Mouse (Mus musculus): Measurements from ENCODE around the gene Hist1h2be. TPM values are rescaled to one million over a fixed set of nuclear protein-coding genes. Genes with fewer than 3 reads are reported as not detected.
"Not testable (repeated sequence)": the region's sequence is repeated elsewhere in the genome, so short reads cannot be mapped to it uniquely, and the experiment has no call there.

Hist1h2be gene
- polyA plus RNA-seq, 1 experiment from 2014 or later: 1.6 TPM

- H3K4me2 ChIP-seq: peak overlapping the region; percentile 74
- H3K4me3 ChIP-seq: peak overlapping the region; percentile 59
- no peaks in the 10 kb centered on the region for H3K27me3 ChIP-seq
- peak overlapping the region; percentile 55; the same call in 1 of the 2 replicates for H3K9ac ChIP-seq
- ATAC-seq (ENCODE audit: low read depth): no peak
- H3K9me3 ChIP-seq: no peaks in the 10 kb centered on the region
- H3K4me1 ChIP-seq (replicated peaks): peaks cover 42% of the 10 kb centered on the region
- 21% methylated on average over 7 of the region's 7 CpGs for WGBS
- no peak overlapping the region for H3K27ac ChIP-seq (replicated peaks)
- no peaks in the 10 kb centered on the region for H3K36me3 ChIP-seq
These were observed 84.7 kb downstream of the Hist1h2be start for GRCm38 (mm10) chr13:23536076-23536822.

- H3K27me3 ChIP-seq, H3K9me3 ChIP-seq, H3K36me3 ChIP-seq: not testable (repeated sequence)
- ATAC-seq (ENCODE audit: low read depth): peak; percentile 89
- H3K9ac ChIP-seq: peak within 1 kb of the TSS; percentile 61
- H3K4me1 ChIP-seq (replicated peaks): peaks cover 42% of the 10 kb centered on the region
- WGBS: under 1% methylated on average over 53 of the region's 62 CpGs
- peak within 1 kb of the TSS; percentile 74 for H3K27ac ChIP-seq (replicated peaks)
- peak within 1 kb of the TSS; percentile 59 for H3K4me3 ChIP-seq
- peak within 1 kb of the TSS; percentile 74 for H3K4me2 ChIP-seq
These were observed 85.5 kb downstream of the Hist1h2be start, which contains the start of gene Hist1h3g for GRCm38 (mm10) chr13:23535137-23536075. Gene Hist1h3g, plus strand, starts transcription at chr13:23535422.

- Histone ChIP-seq H3K4me3 (peak overlapping the region; percentile 59), H3K9ac (peak overlapping the region; percentile 61), H3K27me3 (no peaks in the 10 kb centered on the region), H3K4me1 (replicated peaks) (peaks cover 48% of the 10 kb centered on the region), H3K4me2 (peak overlapping the region; percentile 74), H3K36me3 (no peaks in the 10 kb centered on the region), H3K27ac (replicated peaks) (peak overlapping the region; percentile 74), H3K9me3 (no peaks in the 10 kb centered on the region)
- ATAC-seq (ENCODE audit: low read depth): no peak
- WGBS: under 1% methylated on average over 15 of the region's 15 CpGs
These were observed 86.4 kb downstream of the Hist1h2be start for GRCm38 (mm10) chr13:23534368-23535131.

Small RNA genes within 50 kb of the gene (microRNA-seq; reads per million reads assigned to microRNA genes)
- gene Gm44297 (not detected), gene Gm44359 (not detected), gene Gm44394 (not detected)

Other genes starting within 250 kb of the Hist1h2be start
- 9.5 and 10.3 TPM in 2 replicates for gene Abt1, start 197.3 kb downstream of the Hist1h2be start, polyA plus RNA-seq (2015; fragmentation: Nextera tagmentation; extraction: Ambion mirVana)
- 0.07 TPM in 1 of 2 replicates, not detected in the other for gene Btn1a1, start 155.2 kb downstream of the Hist1h2be start, polyA plus RNA-seq (2015; fragmentation: Nextera tagmentation; extraction: Ambion mirVana)
- gene Btn2a2, start 132.3 kb downstream of the Hist1h2be start, polyA plus RNA-seq (2015; fragmentation: Nextera tagmentation; extraction: Ambion mirVana): 0.12 and 0.21 TPM in 2 replicates
- 2.4 and 2.6 TPM in 2 replicates for gene Hist1h4h, start 90.1 kb downstream of the Hist1h2be start, polyA plus RNA-seq (2015; fragmentation: Nextera tagmentation; extraction: Ambion mirVana)
- gene Hist1h2af, start 87.2 kb downstream of the Hist1h2be start, polyA plus RNA-seq (2015; fragmentation: Nextera tagmentation; extraction: Ambion mirVana): 0.95 TPM in 1 of 2 replicates, not detected in the other
- 1.1 and 1.3 TPM in 2 replicates for gene Hist1h3g, start 85.7 kb downstream of the Hist1h2be start, polyA plus RNA-seq (2015; fragmentation: Nextera tagmentation; extraction: Ambion mirVana)
- gene Hist1h2bh, start 77.7 kb downstream of the Hist1h2be start, polyA plus RNA-seq (2015; fragmentation: Nextera tagmentation; extraction: Ambion mirVana): 0.61 TPM in 1 of 2 replicates, not detected in the other
- not detected in 2 replicates for gene Hist1h3f, start 77.1 kb downstream of the Hist1h2be start, polyA plus RNA-seq (2015; fragmentation: Nextera tagmentation; extraction: Ambion mirVana)
- gene Hist1h4f, start 69.5 kb downstream of the Hist1h2be start, polyA plus RNA-seq (2015; fragmentation: Nextera tagmentation; extraction: Ambion mirVana): not detected in 2 replicates
- 0.11 and 0.22 TPM in 2 replicates for gene Hist1h1d, start 67.9 kb downstream of the Hist1h2be start, polyA plus RNA-seq (2015; fragmentation: Nextera tagmentation; extraction: Ambion mirVana)
- 2.0 and 3.2 TPM in 2 replicates for gene Hist1h3e, start 58.8 kb downstream of the Hist1h2be start, polyA plus RNA-seq (2015; fragmentation: Nextera tagmentation; extraction: Ambion mirVana)
- 12.3 and 18.7 TPM in 2 replicates for gene Hist1h2ae, start 49.9 kb downstream of the Hist1h2be start, polyA plus RNA-seq (2015; fragmentation: Nextera tagmentation; extraction: Ambion mirVana)
- gene Hist1h2bg, start 49.7 kb downstream of the Hist1h2be start, polyA plus RNA-seq (2015; fragmentation: Nextera tagmentation; extraction: Ambion mirVana): 2.2 and 3.5 TPM in 2 replicates
- gene Hist1h2bf, start 46.9 kb downstream of the Hist1h2be start, polyA plus RNA-seq (2015; fragmentation: Nextera tagmentation; extraction: Ambion mirVana): 0.81 and 1.6 TPM in 2 replicates
- 1.2 and 1.3 TPM in 2 replicates for gene Hist1h2ad, start 46.7 kb downstream of the Hist1h2be start, polyA plus RNA-seq (2015; fragmentation: Nextera tagmentation; extraction: Ambion mirVana)
- gene Hist1h3d, start 45.4 kb downstream of the Hist1h2be start, polyA plus RNA-seq (2015; fragmentation: Nextera tagmentation; extraction: Ambion mirVana): 0.63 and 2.0 TPM in 2 replicates
- 37.3 and 43.1 TPM in 2 replicates for gene Hist1h4d, start 39.5 kb downstream of the Hist1h2be start, polyA plus RNA-seq (2015; fragmentation: Nextera tagmentation; extraction: Ambion mirVana)
- 6.1 and 8.1 TPM in 2 replicates for gene Hist1h1e, start 1.4 kb upstream of the Hist1h2be start, polyA plus RNA-seq (2015; fragmentation: Nextera tagmentation; extraction: Ambion mirVana)
- gene Hist1h2ac, start 62.8 kb upstream of the Hist1h2be start, polyA plus RNA-seq (2015; fragmentation: Nextera tagmentation; extraction: Ambion mirVana): 0.40 and 0.66 TPM in 2 replicates
- 25.7 and 28.2 TPM in 2 replicates for gene Hist1h2bc, start 63.1 kb upstream of the Hist1h2be start, polyA plus RNA-seq (2015; fragmentation: Nextera tagmentation; extraction: Ambion mirVana)
- not detected in 2 replicates for gene Hist1h1t, start 74.7 kb upstream of the Hist1h2be start, polyA plus RNA-seq (2015; fragmentation: Nextera tagmentation; extraction: Ambion mirVana)
- 2.3 and 2.5 TPM in 2 replicates for gene Hist1h4c, start 77.3 kb upstream of the Hist1h2be start, polyA plus RNA-seq (2015; fragmentation: Nextera tagmentation; extraction: Ambion mirVana)
- 3.7 and 4.0 TPM in 2 replicates for gene Hfe, start 89.7 kb upstream of the Hist1h2be start, polyA plus RNA-seq (2015; fragmentation: Nextera tagmentation; extraction: Ambion mirVana)
- gene Hist1h1c, start 117.7 kb upstream of the Hist1h2be start, polyA plus RNA-seq (2015; fragmentation: Nextera tagmentation; extraction: Ambion mirVana): 12.5 and 13.1 TPM in 2 replicates
- 1.5 and 2.7 TPM in 2 replicates for gene Hist1h3c, start 124.5 kb upstream of the Hist1h2be start, polyA plus RNA-seq (2015; fragmentation: Nextera tagmentation; extraction: Ambion mirVana)
- gene Hist1h2bb, start 125.6 kb upstream of the Hist1h2be start, polyA plus RNA-seq (2015; fragmentation: Nextera tagmentation; extraction: Ambion mirVana): not detected in 2 replicates
- 5.1 and 9.7 TPM in 2 replicates for gene Hist1h2ab, start 130.0 kb upstream of the Hist1h2be start, polyA plus RNA-seq (2015; fragmentation: Nextera tagmentation; extraction: Ambion mirVana)
- 0.96 and 2.3 TPM in 2 replicates for gene Hist1h3b, start 131.1 kb upstream of the Hist1h2be start, polyA plus RNA-seq (2015; fragmentation: Nextera tagmentation; extraction: Ambion mirVana)
- 2.3 TPM in 1 of 2 replicates, not detected in the other for gene Hist1h4b, start 135.9 kb upstream of the Hist1h2be start, polyA plus RNA-seq (2015; fragmentation: Nextera tagmentation; extraction: Ambion mirVana)
- gene Hist1h4a, start 140.1 kb upstream of the Hist1h2be start, polyA plus RNA-seq (2015; fragmentation: Nextera tagmentation; extraction: Ambion mirVana): 1.1 TPM in 1 of 2 replicates, not detected in the other
- gene Hist1h3a, start 141.3 kb upstream of the Hist1h2be start, polyA plus RNA-seq (2015; fragmentation: Nextera tagmentation; extraction: Ambion mirVana): 1.1 and 1.5 TPM in 2 replicates
- not detected in 2 replicates for gene Hist1h1a, start 142.5 kb upstream of the Hist1h2be start, polyA plus RNA-seq (2015; fragmentation: Nextera tagmentation; extraction: Ambion mirVana)
- gene Trim38, start 148.8 kb upstream of the Hist1h2be start, polyA plus RNA-seq (2015; fragmentation: Nextera tagmentation; extraction: Ambion mirVana): not detected in 2 replicates
- not detected in 2 replicates for gene Slc17a2, start 185.9 kb upstream of the Hist1h2be start, polyA plus RNA-seq (2015; fragmentation: Nextera tagmentation; extraction: Ambion mirVana)
- not detected in 2 replicates for gene Slc17a3, start 218.3 kb upstream of the Hist1h2be start, polyA plus RNA-seq (2015; fragmentation: Nextera tagmentation; extraction: Ambion mirVana)
- not detected in 2 replicates for gene Slc17a1, start 246.6 kb upstream of the Hist1h2be start, polyA plus RNA-seq (2015; fragmentation: Nextera tagmentation; extraction: Ambion mirVana)

Measured in neural tube, embryonic 13.5 days (tissue).